Mouse (Mus musculus): ENCODE measurements at regions not wholly inside any gene's neighbourhood (a gene's known extent, or its start where the extent isn't known, plus 50 kb on each side); places are given as distances from the start of the nearest gene placed in this dataset.

GRCm38 (mm10) chr3:19062249-19062859 lies 566.1 kb downstream of the 1700064H15Rik start:
- TF ChIP-seq CTCF (IDR thresholded peaks at IDR 0.05; ENCODE audit: insufficient read depth, low read depth, low read length) (no peak), POLR2A (IDR thresholded peaks at IDR 0.05; ENCODE audit: insufficient read depth, low read depth, low read length) (no peak)

Measured in olfactory bulb, adult 2 months (tissue).